Mouse (Mus musculus): ENCODE data around the gene Fam243.

DNA sequence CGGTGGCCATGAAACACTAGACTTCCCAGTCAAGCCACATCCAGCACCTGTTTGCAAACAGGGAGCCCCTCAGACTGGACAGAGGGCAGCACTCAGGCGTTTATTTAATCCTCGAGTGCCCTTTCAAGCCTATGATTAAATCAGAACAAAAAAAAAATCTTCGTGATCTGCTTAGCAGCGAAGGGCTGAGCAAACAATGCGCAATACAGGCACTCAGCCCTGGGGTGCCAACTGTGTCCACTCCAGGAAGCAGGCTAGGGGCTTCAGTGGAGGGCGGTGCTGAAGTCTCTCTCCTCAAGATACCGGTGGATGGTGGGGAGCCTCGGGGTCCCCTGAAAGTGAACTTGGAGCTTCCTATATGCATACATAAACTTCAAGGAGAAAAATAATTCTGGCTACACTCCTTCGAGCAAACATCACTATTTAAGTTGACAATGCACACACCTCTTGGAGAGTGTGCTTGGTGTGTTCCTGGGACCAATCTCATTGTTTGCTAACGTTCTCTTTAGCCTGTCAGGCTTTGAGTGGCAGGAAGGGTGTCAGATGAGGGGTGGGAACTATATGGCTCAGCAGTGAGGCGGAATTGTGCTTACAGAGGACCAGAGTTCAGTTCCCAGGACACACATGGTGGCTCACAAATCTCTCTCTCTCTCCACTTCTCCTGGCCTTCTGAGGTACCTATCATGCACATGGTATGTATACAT lies 26.8 kb downstream of the Fam243 start:
- no peak for TF ChIP-seq GATA1 (IDR thresholded peaks at IDR 0.05; ENCODE audit: borderline replicate concordance, low read length)
- TF ChIP-seq FLI1 (IDR thresholded peaks at IDR 0.05; ENCODE audit: low read length) = no peak
